Mouse (Mus musculus) CD8-positive naive resting alpha-beta T cell, adult 2 months (primary cell): ENCODE data around the gene Smurf2.

Experiments
- DNase-seq, 2 experiments: peaks; one replicate each; pipeline ENCODE4 v3.0.0; 2022; ENCODE audit warnings: low read depth in 2 of 2, low spot score in 2 of 2

Smurf2 gene

DNA sequence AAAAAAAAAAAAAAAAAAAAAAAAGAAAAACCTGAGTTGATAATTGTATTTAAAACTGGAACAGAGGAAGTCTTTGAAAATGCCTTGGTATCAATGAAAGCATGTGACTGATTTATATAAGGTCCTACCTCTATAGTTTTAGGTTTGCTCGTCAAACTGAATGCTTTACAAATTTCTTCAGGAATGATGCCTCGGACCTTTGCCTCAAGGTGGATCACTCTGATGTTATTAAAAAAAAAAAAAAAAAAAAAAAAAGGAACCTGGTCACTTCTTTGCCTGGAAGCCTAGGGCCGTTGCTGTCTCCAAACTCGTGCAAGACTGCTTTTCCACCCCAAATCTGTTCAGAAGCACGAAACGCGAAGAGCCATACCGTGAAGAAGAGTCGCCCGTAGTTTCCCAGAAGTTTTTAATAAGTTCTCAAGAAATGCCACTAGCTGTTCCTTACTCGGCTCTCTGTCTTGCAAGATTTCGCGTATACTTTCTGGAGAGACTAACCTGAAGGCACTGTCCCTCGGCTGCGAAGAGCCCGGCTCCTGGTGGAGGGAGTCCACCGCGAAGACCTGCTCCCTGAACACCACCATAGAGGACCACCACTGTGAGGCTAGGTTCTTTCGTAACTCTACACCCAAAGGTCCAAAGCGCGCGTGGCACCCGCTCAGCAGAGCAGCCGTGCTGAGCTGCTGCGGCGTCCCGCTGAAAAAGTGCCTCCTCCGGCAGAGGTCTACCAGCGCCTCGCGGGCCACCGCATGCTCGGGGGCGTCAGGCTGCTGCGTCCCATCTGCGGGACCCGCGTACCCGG is 141.7 kb downstream of the Smurf2 start:
- no peak for DNase-seq

- no peak for DNase-seq
These were observed 142.4 kb downstream of the Smurf2 start for GRCm38 (mm10) chr11:106778132-106778531.

DNA sequence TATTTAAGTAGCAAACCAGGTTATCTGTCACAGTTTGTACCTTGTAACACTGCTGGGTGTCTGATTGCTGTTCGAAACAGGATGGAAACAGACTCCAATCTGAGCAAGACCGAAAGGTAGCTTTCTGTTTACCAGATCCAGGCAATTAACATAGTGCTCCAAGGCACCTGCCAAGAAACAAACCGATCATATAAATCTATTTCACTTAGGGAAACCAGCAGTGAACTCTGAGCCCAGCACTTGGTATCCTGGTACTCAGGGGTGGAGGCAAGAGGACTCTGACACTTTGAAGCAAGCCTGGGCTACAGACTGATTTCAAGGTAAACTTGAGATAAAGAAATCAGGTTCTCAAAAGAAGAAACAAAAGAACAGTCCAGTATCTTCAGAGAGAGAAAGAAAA is 143.1 kb downstream of the Smurf2 start:
- no peak for DNase-seq

- DNase-seq, result no peak
These were observed 143.6 kb downstream of the Smurf2 start for GRCm38 (mm10) chr11:106776960-106777359.

DNA sequence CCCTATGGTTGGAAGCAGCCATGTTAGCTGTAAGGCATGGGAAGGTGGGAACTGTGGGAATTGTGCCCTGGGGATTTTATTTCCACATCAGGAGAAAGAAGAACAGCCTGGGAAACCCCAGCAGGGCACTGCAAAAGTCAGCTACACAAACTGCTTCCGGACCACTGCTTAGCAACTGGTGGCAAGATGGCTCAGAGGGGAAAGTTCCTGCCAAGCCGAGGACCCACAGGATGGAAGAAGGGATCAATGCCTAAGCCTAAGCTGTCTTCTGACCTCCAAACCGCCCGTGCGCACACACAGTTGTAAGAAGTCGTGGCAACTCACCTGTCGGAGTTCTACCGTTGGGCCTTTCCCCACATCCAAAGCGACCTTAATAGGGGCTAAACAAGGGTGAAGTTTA is 147.5 kb downstream of the Smurf2 start:
- no peak for DNase-seq

- peak in 1 of 2 experiments; percentile 64 for DNase-seq
These were observed 150.1 kb downstream of the Smurf2 start for GRCm38 (mm10) chr11:106770195-106770974.
